Mouse (Mus musculus) liver, adult 2 months (tissue): ENCODE measurements around the gene Gm39566.

Experiments
- CTCF ChIP-seq: fragments of 200-500 bp; IDR thresholded peaks from 2 replicates; pipeline ENCODE4 v1.5.1; 2011; ENCODE audit warnings: low read depth, low read length, control low read depth
- POLR2A ChIP-seq: fragments of 200-500 bp; IDR thresholded peaks from 2 replicates; pipeline ENCODE4 v1.6.1; 2011; ENCODE audit warnings: low read length, control low read depth; ENCODE audit not compliant: insufficient read depth; ENCODE audit errors: extremely low read depth

- no peak for TF ChIP-seq CTCF
- TF ChIP-seq POLR2A, result no peak
Observed at GRCm38 (mm10) chr11:69804972-69805909, 9.9 kb downstream of the Gm39566 start, which contains the start of gene Tmem102.
